Mouse (Mus musculus) common myeloid progenitor, adult 5-6 weeks (primary cell): Measurements from ENCODE around the gene Krtap4-1. TPM values are rescaled to one million over a fixed set of nuclear protein-coding genes. Genes with fewer than 3 reads are reported as not detected.

Experiments
- ATAC-seq: replicated peaks from 2 replicates; pipeline ENCODE4 v1.8.0; 2016; ENCODE audit warnings: low read depth, mild to moderate bottlenecking, moderate TSS enrichment, inconsistent platforms; ENCODE audit not compliant: poor library complexity, severe bottlenecking
- total RNA-seq: library from RNA; stranded (forward); fragments of 200-1000, 187-1606 nt; gene quantifications from 2 replicates; pipeline ENCODE4 v1.2.3, GENCODE M21; 2017

Krtap4-1 gene
- total RNA-seq, 1 experiment from 2014 or later: not detected

DNA sequence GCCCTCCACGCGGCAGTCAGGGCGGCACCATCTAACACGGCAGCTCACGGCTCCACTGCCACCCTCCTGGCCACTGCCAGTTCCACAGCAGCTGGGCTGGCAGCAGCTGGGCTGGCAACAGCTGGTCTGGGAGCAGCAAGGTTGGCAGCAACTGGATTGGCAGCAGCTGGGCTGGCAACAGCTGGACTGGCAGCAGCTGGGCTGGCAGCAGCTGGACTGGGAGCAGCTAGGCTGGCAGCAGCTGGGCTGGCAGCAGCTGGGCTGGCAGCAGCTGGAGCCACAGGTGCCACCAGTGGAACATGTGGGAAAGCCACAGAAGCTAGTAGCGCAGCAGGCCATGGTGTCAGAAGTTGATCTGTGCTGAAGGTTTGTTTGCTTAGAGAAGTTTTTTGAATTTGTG is 37.1 kb downstream of the Krtap4-1 start, which contains the start of gene Krtap1-3:
Gene Krtap1-3, minus strand, starts transcription at position 359 of the 400 bp plus-strand sequence.
- ATAC-seq: no peak

GRCm38 (mm10) chr11:99585096-99585495 is 42.9 kb downstream of the Krtap4-1 start:
- no peak for ATAC-seq

DNA sequence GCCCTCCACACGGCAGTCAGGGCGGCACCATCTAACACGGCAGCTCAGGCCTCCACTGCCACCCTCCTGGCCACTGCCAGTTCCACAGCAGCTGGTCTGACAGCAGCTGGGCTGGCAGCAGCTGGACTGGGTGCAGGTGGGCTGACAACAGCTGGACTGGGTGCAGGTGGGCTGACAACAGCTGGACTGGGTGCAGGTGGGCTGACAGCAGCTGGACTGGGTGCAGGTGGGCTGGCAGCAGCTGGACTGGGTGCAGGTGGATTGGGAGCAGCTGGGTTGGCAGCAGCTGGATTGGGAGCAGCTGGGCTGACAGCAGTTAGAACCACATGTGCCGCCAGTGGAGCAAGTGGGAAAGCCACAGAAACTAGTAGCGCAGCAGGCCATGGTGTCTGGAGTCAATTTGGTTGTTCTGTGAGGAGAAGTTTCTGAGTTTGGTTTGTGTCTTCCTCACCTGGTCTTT is 44.8 kb downstream of the Krtap4-1 start, which contains the start of gene Krtap1-4:
Gene Krtap1-4, minus strand, starts transcription at position 410 of the 460 bp plus-strand sequence.
- no peak for ATAC-seq

GRCm38 (mm10) chr11:99581564-99581963 is 46.5 kb downstream of the Krtap4-1 start:
- ATAC-seq: no peak

DNA sequence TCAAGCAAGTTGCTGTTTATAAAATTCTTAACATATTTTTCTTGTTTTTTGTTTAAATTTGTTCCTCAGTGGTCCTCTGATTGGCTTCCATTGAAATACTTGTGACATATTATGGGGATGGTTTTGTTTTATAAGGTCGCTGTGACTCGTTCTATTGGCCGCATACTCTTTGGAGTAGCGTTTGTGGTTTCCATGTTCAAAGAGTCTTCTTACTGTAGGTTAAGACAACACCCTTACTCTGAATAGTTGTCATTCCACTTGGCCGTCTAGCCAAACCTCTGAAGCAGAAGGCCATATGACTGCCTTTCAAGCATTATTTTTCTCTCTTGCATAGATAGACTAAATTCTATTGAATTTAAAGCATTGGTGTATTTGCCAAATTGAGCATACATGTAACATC is 47.0 kb downstream of the Krtap4-1 start:
- ATAC-seq: no peak

GRCm38 (mm10) chr11:99580636-99581035 is 47.4 kb downstream of the Krtap4-1 start, which contains the start of gene Krtap1-5:
Gene Krtap1-5, minus strand, starts transcription at chr11:99581016.
- no peak for ATAC-seq

Other genes with a start within 250 kb of the Krtap4-1 start
- 0.50 TPM in 1 of 2 replicates, not detected in the other for gene Krt10, start 238.9 kb downstream of the Krtap4-1 start, total RNA-seq
- not detected in 2 replicates for gene Krt12, start 206.0 kb downstream of the Krtap4-1 start, total RNA-seq
- gene Krt20, start 190.1 kb downstream of the Krtap4-1 start, total RNA-seq: not detected in 2 replicates
- gene Krt23, start 135.1 kb downstream of the Krtap4-1 start, total RNA-seq: not detected in 2 replicates
- gene Krt39, start 106.9 kb downstream of the Krtap4-1 start, total RNA-seq: not detected in 2 replicates
- gene Krt40, start 85.1 kb downstream of the Krtap4-1 start, total RNA-seq: not detected in 2 replicates
- gene Krtap3-3, start 77.4 kb downstream of the Krtap4-1 start, total RNA-seq: not detected in 2 replicates
- gene Krtap3-2, start 71.4 kb downstream of the Krtap4-1 start, total RNA-seq: not detected in 2 replicates
- gene Gm11939, start 68.8 kb downstream of the Krtap4-1 start, total RNA-seq: not detected in 2 replicates
- gene Krtap3-1, start 61.6 kb downstream of the Krtap4-1 start, total RNA-seq: not detected in 2 replicates
- not detected in 2 replicates for gene Krtap1-5, start 47.2 kb downstream of the Krtap4-1 start, total RNA-seq
- not detected in 2 replicates for gene Krtap1-4, start 44.6 kb downstream of the Krtap4-1 start, total RNA-seq
- not detected in 2 replicates for gene Krtap1-3, start 36.9 kb downstream of the Krtap4-1 start, total RNA-seq
- gene Krtap9-3, start 30.1 kb downstream of the Krtap4-1 start, total RNA-seq: not detected in 2 replicates
- gene Gm11938, start 24.9 kb downstream of the Krtap4-1 start, total RNA-seq: not detected in 2 replicates
- not detected in 2 replicates for gene Gm11937, start 18.0 kb downstream of the Krtap4-1 start, total RNA-seq
- gene Krtap2-4, start 13.4 kb downstream of the Krtap4-1 start, total RNA-seq: not detected in 2 replicates
- gene Gm11562, start 7.8 kb downstream of the Krtap4-1 start, total RNA-seq: not detected in 2 replicates
- not detected in 2 replicates for gene Krtap4-2, start 6.8 kb upstream of the Krtap4-1 start, total RNA-seq
- not detected in 2 replicates for gene Krtap4-7, start 15.9 kb upstream of the Krtap4-1 start, total RNA-seq
- gene Gm11555, start 22.0 kb upstream of the Krtap4-1 start, total RNA-seq: not detected in 2 replicates
- not detected in 2 replicates for gene Gm11563, start 30.7 kb upstream of the Krtap4-1 start, total RNA-seq
- not detected in 2 replicates for gene Krtap4-6, start 37.7 kb upstream of the Krtap4-1 start, total RNA-seq
- not detected in 2 replicates for gene Gm14190, start 62.5 kb upstream of the Krtap4-1 start, total RNA-seq
- gene Gm14180, start 106.1 kb upstream of the Krtap4-1 start, total RNA-seq: not detected in 2 replicates
- gene Gm11595, start 144.7 kb upstream of the Krtap4-1 start, total RNA-seq: not detected in 2 replicates
- gene Krtap4-8, start 152.5 kb upstream of the Krtap4-1 start, total RNA-seq: not detected in 2 replicates
- gene Krtap4-9, start 157.0 kb upstream of the Krtap4-1 start, total RNA-seq: not detected in 2 replicates
- gene Gm11596, start 165.2 kb upstream of the Krtap4-1 start, total RNA-seq: not detected in 2 replicates
- gene Gm11569, start 170.7 kb upstream of the Krtap4-1 start, total RNA-seq: not detected in 2 replicates
- not detected in 2 replicates for gene Gm11554, start 176.2 kb upstream of the Krtap4-1 start, total RNA-seq
- gene Krtap4-13, start 181.7 kb upstream of the Krtap4-1 start, total RNA-seq: not detected in 2 replicates
- not detected in 2 replicates for gene Gm11564, start 187.4 kb upstream of the Krtap4-1 start, total RNA-seq
- not detected in 2 replicates for gene 2300003K06Rik, start 209.8 kb upstream of the Krtap4-1 start, total RNA-seq
- gene Krtap4-16, start 223.4 kb upstream of the Krtap4-1 start, total RNA-seq: not detected in 2 replicates
- not detected in 2 replicates for gene Gm11568, start 229.7 kb upstream of the Krtap4-1 start, total RNA-seq
- gene Gm11559, start 236.2 kb upstream of the Krtap4-1 start, total RNA-seq: not detected in 2 replicates
- gene Krtap9-1, start 245.2 kb upstream of the Krtap4-1 start, total RNA-seq: not detected in 2 replicates